Mouse (Mus musculus) Patski (cell line): Measurements from ENCODE around the gene Hoxd8. TPM values are rescaled to one million over a fixed set of nuclear protein-coding genes. Genes with fewer than 3 reads are reported as not detected.

ENCODE experiments used
- ATAC-seq: fragments of 100-300 bp; one replicate; pipeline ENCODE4 v1.8.0; 2021
- CTCF ChIA-PET: fragments of 350-600 bp; sonication (Branson Sonifier 250); formaldehyde crosslinking; loops from one replicate; lab custom pipeline; 2022; ENCODE audit warnings: inconsistent platforms; lab: Charles Lee
- POLR2A ChIA-PET: fragments of 350-600 bp; sonication (Branson Sonifier 250); formaldehyde crosslinking; loops from one replicate; lab custom pipeline; 2022; ENCODE audit warnings: antibody characterized with exemption, inconsistent platforms; lab: Charles Lee
- DNase-seq: peaks from one replicate; pipeline ENCODE4 v3.0.0-alpha.2; 2011; ENCODE audit warnings: low read depth, low spot score
- H3K27me3 ChIP-seq: fragments of 371-371 bp; one replicate; pipeline ENCODE4 v1.5.1; 2021
- CTCF ChIP-seq: fragments of 100-300 bp; IDR thresholded peaks from one replicate; pipeline ENCODE4 v1.5.1; 2021
- in situ Hi-C: fragments of 300-500 bp; cut with MboI; formaldehyde crosslinking; loops from 3 replicates; pipeline ENCODE4 v1.11.1; 2018; ENCODE audit warnings: low pct_unique_long_range_greater_than_20kb, mixed read lengths
- polyA plus RNA-seq: library from polyadenylated mRNA; unstranded; gene quantifications from one replicate; pipeline ENCODE4 v1.2.3, GENCODE M21; 2021

Hoxd8 gene
- polyA plus RNA-seq, 1 experiment from 2014 or later, result 17.1 TPM

DNA sequence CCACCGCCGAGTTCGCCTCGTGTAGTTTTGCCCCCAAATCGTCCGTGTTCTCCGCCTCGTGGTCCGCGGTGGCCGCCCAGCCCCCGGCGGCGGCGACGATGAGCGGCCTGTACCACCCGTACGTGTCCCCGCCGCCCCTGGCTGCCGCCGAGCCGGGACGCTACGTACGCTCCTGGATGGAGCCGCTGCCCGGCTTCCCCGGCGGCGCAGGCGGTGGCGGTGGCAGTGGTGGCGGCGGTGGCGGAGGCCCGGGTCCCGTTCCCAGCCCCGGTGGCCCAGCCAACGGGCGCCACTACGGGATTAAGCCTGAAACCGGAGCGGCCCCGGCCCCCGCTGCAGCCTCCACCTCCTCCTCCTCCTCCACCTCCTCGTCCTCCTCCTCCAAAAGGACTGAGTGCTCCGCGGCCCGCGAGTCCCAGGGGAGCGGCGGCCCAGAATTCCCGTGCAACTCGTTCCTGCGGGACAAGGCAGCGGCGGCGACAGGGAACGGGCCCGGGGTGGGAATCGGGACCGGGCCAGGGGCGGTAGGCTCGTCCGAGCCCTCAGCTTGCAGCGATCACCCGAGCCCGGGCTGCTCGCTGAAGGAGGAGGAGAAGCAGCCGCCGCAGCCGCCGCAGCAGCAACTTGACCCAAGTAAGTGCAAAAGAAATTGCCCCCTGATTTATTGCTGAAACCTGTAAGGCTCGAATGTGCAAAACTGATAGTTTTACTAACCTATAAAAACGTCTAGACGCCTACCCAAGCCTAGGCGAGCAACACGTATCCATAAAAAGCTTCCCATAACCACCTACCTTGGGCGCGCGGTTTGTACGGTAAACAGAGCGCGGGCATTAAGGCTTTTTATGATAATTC, 6.0 kb upstream of the Hoxd8 start:
- ChIA-PET POLR2A (no interaction called here), CTCF (no interaction called here)
- H3K27me3 ChIP-seq, result peaks cover 13% of the 10 kb centered on the region
- DNase-seq, result no peak
- in situ Hi-C loops, result loop anchor here (10.0 to 25.0 kb wide), 2 partner anchors 446 to 1064 kb away; no protein-coding TSS in a partner anchor
- TF ChIP-seq CTCF, result no peak
- peak; percentile 31 for ATAC-seq

DNA sequence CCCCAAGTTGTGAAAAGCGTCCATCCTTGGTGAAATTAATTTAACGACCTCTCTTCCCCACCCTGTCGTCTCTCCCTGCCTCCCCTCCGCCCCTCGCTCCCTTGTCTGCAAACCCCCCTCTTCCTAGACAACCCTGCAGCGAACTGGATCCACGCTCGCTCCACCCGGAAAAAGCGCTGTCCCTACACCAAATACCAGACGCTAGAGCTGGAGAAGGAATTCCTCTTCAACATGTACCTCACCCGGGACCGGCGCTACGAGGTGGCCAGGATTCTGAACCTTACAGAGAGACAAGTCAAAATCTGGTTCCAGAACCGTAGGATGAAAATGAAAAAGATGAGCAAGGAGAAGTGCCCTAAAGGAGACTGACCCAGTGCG, 5.4 kb upstream of the Hoxd8 start:
- ATAC-seq (no peak), DNase-seq (no peak)
- TF ChIP-seq CTCF, result no peak
- ChIA-PET CTCF (no interaction called here), POLR2A (no interaction called here)
- in situ Hi-C loops, result loop anchor here (10.0 to 25.0 kb wide), 2 partner anchors 446 to 1063 kb away; no protein-coding TSS in a partner anchor
- peaks cover 15% of the 10 kb centered on the region for H3K27me3 ChIP-seq

DNA sequence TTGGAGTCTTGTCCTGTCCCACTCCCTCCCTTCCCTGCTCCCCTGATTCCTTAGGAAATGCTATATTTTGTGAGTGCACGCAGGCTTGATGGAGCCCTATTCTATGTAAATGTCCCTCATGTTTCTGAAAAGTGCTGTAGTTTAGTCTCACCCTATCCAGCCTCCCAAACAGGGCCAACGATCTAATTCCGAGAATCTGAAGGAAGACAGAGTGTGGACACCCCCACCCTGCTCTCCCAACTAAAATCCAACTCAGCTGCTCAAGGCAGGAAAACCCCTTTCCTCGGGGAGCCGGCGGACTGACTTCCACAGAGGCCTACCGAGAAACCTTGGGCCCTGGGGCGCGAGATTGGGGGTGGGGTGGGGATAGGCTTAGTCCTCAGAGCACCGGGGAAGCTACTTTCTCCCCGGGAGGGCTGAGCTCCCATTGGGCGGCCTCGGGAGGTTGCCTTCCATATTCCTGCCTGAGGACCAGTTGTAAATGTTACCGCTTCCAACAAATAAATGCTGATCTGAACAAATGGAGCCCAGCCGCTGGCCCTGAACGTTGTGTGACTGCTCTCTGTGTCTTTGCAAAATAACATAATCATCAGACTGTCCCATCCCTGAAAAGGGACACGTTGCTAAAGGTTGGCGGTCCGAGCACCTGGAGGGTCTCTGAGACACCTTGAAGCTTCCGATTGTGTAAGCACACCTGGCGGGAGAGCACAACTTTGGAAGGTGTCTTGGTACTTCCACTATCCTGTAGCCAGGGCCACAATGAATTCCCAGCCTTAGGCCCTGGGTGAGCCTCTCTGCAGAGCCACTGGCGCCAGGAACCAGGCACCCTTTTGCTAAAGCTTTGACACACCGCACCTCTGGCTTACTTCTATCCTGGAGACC, 4.5 kb upstream of the Hoxd8 start:
- DNase-seq, result no peak
- in situ Hi-C loops, result loop anchor here (5.0 to 25.0 kb wide), 4 partner anchors 445 to 1062 kb away; no protein-coding TSS in a partner anchor
- ATAC-seq, result no peak
- peaks cover 12% of the 10 kb centered on the region for H3K27me3 ChIP-seq
- no peak for TF ChIP-seq CTCF
- CTCF ChIA-PET, result no interaction called here
- POLR2A ChIA-PET, result no interaction called here

DNA sequence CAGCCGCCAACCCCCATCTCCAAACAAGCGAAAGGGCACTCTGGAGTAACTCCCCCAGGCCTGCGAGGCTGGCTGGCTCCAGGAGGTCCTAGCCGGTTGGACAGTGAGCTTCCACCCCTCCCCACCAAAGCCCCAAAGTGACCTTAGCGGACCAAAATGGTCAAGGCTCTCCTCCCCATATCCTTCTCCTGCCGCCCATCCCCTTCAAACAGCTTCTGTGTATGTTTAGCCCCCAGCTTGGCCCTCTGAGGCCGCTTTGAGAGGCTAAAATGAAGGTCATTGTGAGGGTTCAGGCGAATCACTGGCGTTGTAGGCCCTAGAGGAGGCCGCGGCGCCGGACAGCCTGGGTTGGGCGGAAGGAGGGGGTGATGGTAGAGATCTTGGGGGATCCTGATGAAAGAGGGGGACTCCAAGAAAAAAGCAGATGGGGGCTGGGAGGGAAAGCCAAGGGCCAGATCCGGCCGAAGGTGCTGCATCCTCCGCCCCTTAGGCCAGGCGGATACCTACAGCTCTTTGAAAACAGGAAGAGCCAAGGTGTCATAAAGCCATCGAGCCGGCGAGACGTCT, 3.8 kb upstream of the Hoxd8 start:
- TF ChIP-seq CTCF, result no peak
- H3K27me3 ChIP-seq, result peaks cover 12% of the 10 kb centered on the region
- ATAC-seq (no peak), DNase-seq (no peak)
- ChIA-PET CTCF (interaction anchor here (1.9 kb wide), 1 partner anchor 15 kb away, joined by 7 read pairs; no protein-coding TSS in a partner anchor), POLR2A (no interaction called here)
- in situ Hi-C loops, result loop anchor here (5.0 kb wide), 2 partner anchors 617 to 887 kb away; no protein-coding TSS in a partner anchor

DNA sequence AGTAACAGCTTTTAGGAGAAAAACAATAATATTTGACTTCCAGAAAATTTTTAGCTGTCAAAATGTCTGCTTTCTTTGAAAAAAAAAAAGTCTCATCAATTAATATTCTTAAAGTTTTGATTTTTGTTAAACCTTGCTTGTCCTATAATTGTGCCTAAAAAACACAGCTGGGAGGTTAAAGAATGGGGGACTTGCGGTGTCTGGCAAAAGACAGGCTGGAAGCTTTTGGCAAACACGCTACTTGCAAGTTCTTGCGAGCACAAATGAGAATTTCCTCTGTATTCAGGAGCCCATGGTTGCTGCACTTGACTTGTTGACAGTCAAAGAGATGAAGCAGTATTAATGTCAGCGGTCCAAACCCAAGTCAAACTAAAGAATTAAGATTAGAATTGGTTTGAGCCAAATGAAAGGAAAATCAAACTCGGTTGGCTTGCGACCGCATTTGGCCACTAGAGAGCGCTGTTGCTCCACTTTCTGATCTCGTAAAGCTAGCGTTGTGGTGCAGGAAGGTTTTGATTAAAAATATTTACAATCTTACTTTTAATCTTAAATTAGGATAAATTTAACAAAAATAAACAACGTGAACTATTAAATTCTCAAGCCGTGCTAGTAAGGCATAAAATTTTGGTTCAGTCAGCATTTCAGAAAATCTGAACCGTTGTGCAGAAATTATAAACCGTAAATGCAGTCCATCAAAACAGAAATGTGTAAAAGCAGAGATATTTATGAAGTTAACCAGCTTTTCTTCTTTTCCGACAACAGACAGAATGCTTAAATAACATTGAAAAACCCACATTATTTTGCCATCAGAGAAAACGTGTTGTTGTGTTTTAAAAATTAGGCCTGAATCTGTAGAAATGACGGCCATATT, 2.2 kb upstream of the Hoxd8 start:
- POLR2A ChIA-PET, result interaction anchor here (0.5 kb wide), 1 partner anchor 1198 kb away, joined by 6 read pairs; no protein-coding TSS in a partner anchor
- CTCF ChIA-PET, result interaction anchor here (0.8 to 1.9 kb wide), 12 partner anchors 11 to 541 kb away, joined by 3 to 10 read pairs (median 3); no protein-coding TSS in a partner anchor
- no peak for DNase-seq
- TF ChIP-seq CTCF, result no peak
- peaks cover 16% of the 10 kb centered on the region for H3K27me3 ChIP-seq
- in situ Hi-C loops, result loop anchor here (5.0 kb wide), 2 partner anchors 615 to 885 kb away; no protein-coding TSS in a partner anchor
- no peak for ATAC-seq

DNA sequence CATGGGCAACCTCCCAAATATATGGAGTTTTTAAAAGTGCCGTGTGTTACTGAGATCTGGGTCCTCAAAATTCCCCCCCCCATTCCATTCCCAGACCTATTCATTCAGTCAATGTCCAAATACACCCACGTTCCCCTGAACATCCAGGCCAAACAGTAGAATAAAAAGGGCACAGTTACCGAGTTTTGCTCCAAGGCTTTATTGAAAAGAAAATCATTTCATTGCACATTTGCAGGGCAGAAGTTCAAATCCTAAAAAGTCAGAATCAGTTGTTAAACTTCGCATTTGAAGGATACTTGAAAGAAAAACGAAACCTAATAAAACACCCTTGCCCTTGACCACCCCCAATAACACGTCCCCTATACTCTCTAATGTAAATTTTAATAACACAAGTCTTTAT, 1.6 kb upstream of the Hoxd8 start:
- TF ChIP-seq CTCF, result no peak
- POLR2A ChIA-PET, result no interaction called here
- no peak for DNase-seq
- peaks cover 16% of the 10 kb centered on the region for H3K27me3 ChIP-seq
- ATAC-seq, result no peak
- CTCF ChIA-PET, result interaction anchor here (0.6 to 1.9 kb wide), 9 partner anchors 13 to 540 kb away, joined by 3 to 10 read pairs (median 3); no protein-coding TSS in a partner anchor
- in situ Hi-C loops, result loop anchor here (5.0 kb wide), 2 partner anchors 614 to 884 kb away; no protein-coding TSS in a partner anchor

DNA sequence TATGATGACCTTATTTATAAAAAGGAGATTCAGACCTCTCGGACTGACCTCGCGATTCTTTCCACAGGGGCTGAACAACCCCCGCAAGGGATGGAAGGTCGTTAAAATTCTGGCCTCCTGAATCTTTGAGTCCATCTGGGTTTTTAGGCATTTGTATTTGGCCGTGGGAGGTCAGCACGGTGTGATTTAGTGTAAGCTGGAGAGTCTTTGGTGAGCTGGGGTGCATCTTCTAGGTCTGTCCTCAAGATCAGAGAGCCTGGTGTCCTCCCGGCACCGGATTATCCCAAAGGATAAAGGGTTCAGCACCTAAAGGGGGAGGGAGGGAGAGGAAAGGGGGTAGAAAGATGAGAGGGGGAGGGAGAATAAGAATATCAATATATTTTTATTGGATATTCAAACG, 1.1 kb upstream of the Hoxd8 start:
- POLR2A ChIA-PET, result no interaction called here
- DNase-seq (no peak), ATAC-seq (no peak)
- in situ Hi-C loops, result loop anchor here (5.0 kb wide), 2 partner anchors 614 to 884 kb away; no protein-coding TSS in a partner anchor
- CTCF ChIA-PET, result interaction anchor here (0.6 to 1.7 kb wide), 3 partner anchors 431 to 540 kb away, joined by 3 to 4 read pairs (median 3); no protein-coding TSS in a partner anchor
- peaks cover 16% of the 10 kb centered on the region for H3K27me3 ChIP-seq
- TF ChIP-seq CTCF, result no peak

DNA sequence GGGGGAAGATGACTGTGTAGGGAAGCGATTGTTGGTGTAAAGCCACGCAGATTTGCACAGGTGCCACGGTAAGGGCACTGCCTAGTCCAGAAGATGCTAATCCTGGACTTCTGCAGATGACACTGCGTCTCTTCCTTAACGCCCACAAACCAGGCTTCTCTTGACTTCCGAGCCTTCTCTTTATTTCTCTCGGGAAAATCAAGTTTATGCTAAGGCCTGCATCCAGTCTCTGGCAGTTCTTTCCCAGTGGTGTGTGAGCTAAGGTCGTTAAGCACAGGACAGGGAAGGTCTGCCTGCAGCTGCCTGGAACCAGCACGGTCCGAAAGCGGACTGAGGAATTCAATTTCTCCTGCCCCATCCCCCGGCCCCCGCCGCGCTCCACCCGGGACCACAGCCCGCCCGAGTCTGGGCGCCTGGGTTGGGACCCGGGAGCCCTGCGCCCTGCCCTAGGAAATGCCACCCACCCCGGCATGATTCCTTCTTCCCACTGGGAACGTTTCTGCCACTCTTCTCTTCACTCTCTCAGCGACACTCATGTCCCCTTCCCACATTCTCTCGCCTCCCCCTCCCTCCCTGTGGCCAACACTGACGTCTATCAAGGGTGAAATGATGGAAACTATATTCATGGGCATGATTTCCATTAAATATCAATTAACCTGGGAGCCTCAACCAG, 559 bp upstream of the Hoxd8 start:
- no peak for TF ChIP-seq CTCF
- in situ Hi-C loops, result loop anchor here (5.0 kb wide), 2 partner anchors 613 to 883 kb away; no protein-coding TSS in a partner anchor
- CTCF ChIA-PET, result interaction anchor here (1.0 kb wide), 1 partner anchor 447 kb away, joined by 3 read pairs; no protein-coding TSS in a partner anchor
- H3K27me3 ChIP-seq, result peaks cover 16% of the 10 kb centered on the region
- POLR2A ChIA-PET, result no interaction called here
- ATAC-seq (no peak), DNase-seq (no peak)
